Mouse (Mus musculus): ENCODE data around the gene Nhlrc3.

GRCm38 (mm10) chr3:53463765-53464114 is 608 bp upstream of the Nhlrc3 start:
- TF ChIP-seq CTCF (IDR thresholded peaks at IDR 0.05; ENCODE audit: borderline replicate concordance, control insufficient read depth, extremely low read depth, insufficient read depth, low read length, poor library complexity), result no peak
- TF ChIP-seq POLR2A (IDR thresholded peaks at IDR 0.05; ENCODE audit: control insufficient read depth, extremely low read depth, insufficient read depth, low read length, poor library complexity), result peak; percentile 43; the same call in 1 of the 2 replicates

Measured in thymus, adult 2 months (tissue).